ENCODE assay signal across 7 mouse cellular contexts in the genomic region with DNA sequence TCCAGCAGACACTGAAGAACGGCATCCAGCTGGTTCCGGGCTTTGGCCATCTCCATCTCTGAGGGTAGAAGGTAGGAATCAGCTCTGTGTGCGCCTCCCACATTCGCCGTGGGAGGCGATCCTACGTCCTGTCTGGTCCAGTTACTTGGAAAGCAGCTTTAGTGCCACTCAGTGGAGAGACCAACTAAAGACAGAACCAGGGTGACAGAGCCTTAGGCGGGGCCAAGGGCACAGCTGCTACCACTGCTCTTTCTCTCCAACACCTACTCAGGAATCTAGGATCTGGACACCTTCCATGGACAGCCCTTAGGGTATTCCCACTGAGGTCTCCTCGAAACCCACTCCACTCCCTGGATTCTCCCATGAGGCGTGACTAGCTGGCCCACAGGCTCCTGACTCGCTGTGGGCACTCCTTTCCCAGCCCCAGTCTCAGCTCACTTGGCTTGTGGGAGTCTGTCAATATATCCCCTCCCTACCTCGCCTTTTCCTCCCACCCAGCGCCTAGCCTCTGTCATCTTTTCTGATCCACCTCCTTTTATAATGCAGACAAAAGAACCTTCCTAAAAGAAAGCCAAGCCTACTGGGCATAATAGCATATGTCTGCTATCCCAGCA. TPM values are rescaled to one million over a fixed set of nuclear protein-coding genes. Genes with fewer than 3 reads are reported as not detected.
A peak's percentile ranks its signal among the peaks of the same experiment; 100 is the strongest.
DNase-seq lines count a peak whose midpoint lies in the region; ATAC-seq and TF ChIP-seq lines count a peak whose summit lies in the region.

No protein-coding gene starts in this region.

- WGBS in lung, embryonic 16.5 days, result 86% methylated on average over 13 of the region's 13 CpGs
- WGBS in intestine, postnatal 0 days, result 83% methylated on average over 13 of the region's 13 CpGs
- 82% methylated on average over 13 of the region's 13 CpGs for WGBS in stomach, embryonic 15.5 days

- H3K36me3 ChIP-seq in lung, embryonic 16.5 days (ENCODE audit: control insufficient read depth, insufficient read depth, low read length), result peaks cover 19% of the 10 kb centered on the region
- peaks cover 31% of the 10 kb centered on the region for H3K36me3 ChIP-seq in intestine, postnatal 0 days (ENCODE audit: control insufficient read depth, insufficient read depth)
- H3K36me3 ChIP-seq in stomach, embryonic 15.5 days, result peaks cover 23% of the 10 kb centered on the region

- H3K27me3 ChIP-seq in lung, embryonic 16.5 days (ENCODE audit: control insufficient read depth, insufficient read depth, low read depth, low read length), result no peaks in the 10 kb centered on the region
- no peaks in the 10 kb centered on the region for H3K27me3 ChIP-seq in intestine, postnatal 0 days (replicated peaks; ENCODE audit: control insufficient read depth, insufficient read depth, low read length)
- no peaks in the 10 kb centered on the region for H3K27me3 ChIP-seq in stomach, embryonic 15.5 days (replicated peaks)

- ATAC-seq in lung, embryonic 16.5 days (ENCODE audit: low read depth), result no peak
- ATAC-seq in intestine, postnatal 0 days, result no peak
- no peak for ATAC-seq in stomach, embryonic 15.5 days (ENCODE audit: insufficient read depth, low FRiP score, low read depth)
- ATAC-seq in granulocyte monocyte progenitor cell, adult 5-6 weeks (replicated peaks; ENCODE audit: poor library complexity, severe bottlenecking), result no peak

- TF ChIP-seq POLR2A in embryonic fibroblast, embryonic 13.5 days (IDR thresholded peaks at IDR 0.05; ENCODE audit: low read depth, low read length), result no peak

- H3K4me2 ChIP-seq in lung, embryonic 16.5 days (ENCODE audit: low read depth, low read length), result peak overlapping the region; percentile 94
- peak overlapping the region; percentile 78 for H3K4me2 ChIP-seq in intestine, postnatal 0 days (replicated peaks; ENCODE audit: low read depth)
- peak overlapping the region; percentile 82 for H3K4me2 ChIP-seq in stomach, embryonic 15.5 days

- H3K4me1 ChIP-seq in lung, embryonic 16.5 days (replicated peaks; ENCODE audit: control insufficient read depth, insufficient read depth, low read length), result peaks cover 18% of the 10 kb centered on the region
- H3K4me1 ChIP-seq in embryonic fibroblast, embryonic 13.5 days (ENCODE audit: control insufficient read depth, insufficient read depth, low read length), result peaks cover 3% of the 10 kb centered on the region; the same call in 1 of the 2 replicates
- peaks cover 7% of the 10 kb centered on the region; the same call in 1 of the 2 replicates for H3K4me1 ChIP-seq in intestine, postnatal 0 days (replicated peaks; ENCODE audit: control insufficient read depth, insufficient read depth, low read length)
- peaks cover 19% of the 10 kb centered on the region for H3K4me1 ChIP-seq in stomach, embryonic 15.5 days

- peak overlapping the region; percentile 83; the same call in 1 of the 2 replicates for H3K9ac ChIP-seq in lung, embryonic 16.5 days (ENCODE audit: low read length)
- peak overlapping the region; percentile 48; the same call in 1 of the 2 replicates for H3K9ac ChIP-seq in intestine, postnatal 0 days (ENCODE audit: low read depth, low read length)
- H3K9ac ChIP-seq in stomach, embryonic 15.5 days, result 0 out of 2 replicates have a peak overlapping the region, but pooled peaks have one; percentile 9

- no peak overlapping the region for H3K27ac ChIP-seq in lung, embryonic 16.5 days (ENCODE audit: low read length)
- H3K27ac ChIP-seq in embryonic fibroblast, embryonic 13.5 days (ENCODE audit: insufficient read depth, low read length), result no peak overlapping the region
- H3K27ac ChIP-seq in intestine, postnatal 0 days (ENCODE audit: low read depth, low read length), result no peak overlapping the region
- H3K27ac ChIP-seq in stomach, embryonic 15.5 days, result peak overlapping the region; percentile 44; the same call in 1 of the 2 replicates

- TF ChIP-seq CTCF in embryonic fibroblast, embryonic 13.5 days (IDR thresholded peaks at IDR 0.05; ENCODE audit: borderline replicate concordance, insufficient read depth, low read length), result no peak
- no peak for TF ChIP-seq CTCF in intestine, postnatal 0 days (IDR thresholded peaks at IDR 0.05; ENCODE audit: low read depth)

- DNase-seq in lung, postnatal 36 days, result no peak
- DNase-seq in cerebellum, adult 8-10 months, result no peak

- H3K4me3 ChIP-seq in lung, embryonic 16.5 days (ENCODE audit: low read length), result no peak overlapping the region; the same call in 1 of the 2 replicates
- peak overlapping the region; percentile 68 for H3K4me3 ChIP-seq in embryonic fibroblast, embryonic 13.5 days (ENCODE audit: insufficient read depth, low read length)
- H3K4me3 ChIP-seq in intestine, postnatal 0 days (ENCODE audit: low read depth, low read length), result no peak overlapping the region
- peak overlapping the region; percentile 61 for H3K4me3 ChIP-seq in stomach, embryonic 15.5 days (replicated peaks)

- no peaks in the 10 kb centered on the region for H3K9me3 ChIP-seq in lung, embryonic 16.5 days (ENCODE audit: control insufficient read depth, low read length)
- no peaks in the 10 kb centered on the region for H3K9me3 ChIP-seq in intestine, postnatal 0 days (ENCODE audit: control insufficient read depth)
- no peaks in the 10 kb centered on the region for H3K9me3 ChIP-seq in stomach, embryonic 15.5 days

RNA-seq across cellular contexts. Expression of a gene that starts 1.6 kb away (rescaled TPM):
- polyA plus RNA-seq in lung, embryonic 16.5 days (2015; fragmentation: Nextera tagmentation; extraction: Ambion mirVana), result 38.1 and 46.1 TPM in 2 replicates
- 30.6 and 38.5 TPM in 2 replicates for polyA plus RNA-seq in embryonic fibroblast, embryonic 13.5 days (2011; ENCODE audit: insufficient read length, low read depth, missing spikeins)
- 31.4 and 33.9 TPM in 2 replicates for polyA plus RNA-seq in intestine, postnatal 0 days (2015; fragmentation: Nextera tagmentation; extraction: Ambion mirVana)
- polyA plus RNA-seq in stomach, embryonic 15.5 days (2015; fragmentation: Nextera tagmentation; extraction: Ambion mirVana), result 55.0 and 66.3 TPM in 2 replicates
- 45.4 and 96.9 TPM in 2 replicates for total RNA-seq in granulocyte monocyte progenitor cell, adult 5-6 weeks (2014; fragmentation: Nextera tagmentation)
- total RNA-seq in granulocyte monocyte progenitor cell, adult 5-6 weeks (2017), result 23.5 and 25.3 TPM in 2 replicates

RNA-seq across cellular contexts. Expression of a gene that starts 5.1 kb away (rescaled TPM):
- 95.5 and 96.3 TPM in 2 replicates for polyA plus RNA-seq in lung, embryonic 16.5 days (2015; fragmentation: Nextera tagmentation; extraction: Ambion mirVana)
- polyA plus RNA-seq in embryonic fibroblast, embryonic 13.5 days (2011; ENCODE audit: insufficient read length, low read depth, missing spikeins), result 49.1 and 79.1 TPM in 2 replicates
- 65.9 and 68.6 TPM in 2 replicates for polyA plus RNA-seq in intestine, postnatal 0 days (2015; fragmentation: Nextera tagmentation; extraction: Ambion mirVana)
- 82.5 and 85.7 TPM in 2 replicates for polyA plus RNA-seq in stomach, embryonic 15.5 days (2015; fragmentation: Nextera tagmentation; extraction: Ambion mirVana)
- 26.3 and 38.5 TPM in 2 replicates for total RNA-seq in granulocyte monocyte progenitor cell, adult 5-6 weeks (2014; fragmentation: Nextera tagmentation)
- 58.6 and 87.2 TPM in 2 replicates for total RNA-seq in granulocyte monocyte progenitor cell, adult 5-6 weeks (2017)

RNA-seq across cellular contexts. Expression of a gene that starts 5.1 kb away (rescaled TPM):
- 14.3 and 18.2 TPM in 2 replicates for polyA plus RNA-seq in lung, embryonic 16.5 days (2015; fragmentation: Nextera tagmentation; extraction: Ambion mirVana)
- polyA plus RNA-seq in embryonic fibroblast, embryonic 13.5 days (2011; ENCODE audit: insufficient read length, low read depth, missing spikeins), result 1.4 and 3.1 TPM in 2 replicates
- polyA plus RNA-seq in intestine, postnatal 0 days (2015; fragmentation: Nextera tagmentation; extraction: Ambion mirVana), result 0.83 and 1.2 TPM in 2 replicates
- polyA plus RNA-seq in stomach, embryonic 15.5 days (2015; fragmentation: Nextera tagmentation; extraction: Ambion mirVana), result 11.1 and 11.5 TPM in 2 replicates
- 5.2 and 12.5 TPM in 2 replicates for total RNA-seq in granulocyte monocyte progenitor cell, adult 5-6 weeks (2014; fragmentation: Nextera tagmentation)
- total RNA-seq in granulocyte monocyte progenitor cell, adult 5-6 weeks (2017), result 5.1 and 6.3 TPM in 2 replicates

RNA-seq across cellular contexts. Expression of a gene that starts 5.4 kb away (rescaled TPM):
- 144 and 146 TPM in 2 replicates for polyA plus RNA-seq in lung, embryonic 16.5 days (2015; fragmentation: Nextera tagmentation; extraction: Ambion mirVana)
- polyA plus RNA-seq in embryonic fibroblast, embryonic 13.5 days (2011; ENCODE audit: insufficient read length, low read depth, missing spikeins), result 130 and 134 TPM in 2 replicates
- polyA plus RNA-seq in intestine, postnatal 0 days (2015; fragmentation: Nextera tagmentation; extraction: Ambion mirVana), result 247 and 259 TPM in 2 replicates
- polyA plus RNA-seq in stomach, embryonic 15.5 days (2015; fragmentation: Nextera tagmentation; extraction: Ambion mirVana), result 135 and 138 TPM in 2 replicates
- 218 and 221 TPM in 2 replicates for total RNA-seq in granulocyte monocyte progenitor cell, adult 5-6 weeks (2014; fragmentation: Nextera tagmentation)
- total RNA-seq in granulocyte monocyte progenitor cell, adult 5-6 weeks (2017), result 156 and 184 TPM in 2 replicates

RNA-seq across cellular contexts. Expression of a gene that starts 5.9 kb away (rescaled TPM):
- polyA plus RNA-seq in lung, embryonic 16.5 days (2015; fragmentation: Nextera tagmentation; extraction: Ambion mirVana), result 12.9 and 14.9 TPM in 2 replicates
- polyA plus RNA-seq in embryonic fibroblast, embryonic 13.5 days (2011; ENCODE audit: insufficient read length, low read depth, missing spikeins), result 7.7 and 8.0 TPM in 2 replicates
- 1.9 and 2.0 TPM in 2 replicates for polyA plus RNA-seq in intestine, postnatal 0 days (2015; fragmentation: Nextera tagmentation; extraction: Ambion mirVana)
- polyA plus RNA-seq in stomach, embryonic 15.5 days (2015; fragmentation: Nextera tagmentation; extraction: Ambion mirVana), result 11.1 and 13.5 TPM in 2 replicates
- 7.3 and 15.8 TPM in 2 replicates for total RNA-seq in granulocyte monocyte progenitor cell, adult 5-6 weeks (2014; fragmentation: Nextera tagmentation)
- 2.8 and 9.2 TPM in 2 replicates for total RNA-seq in granulocyte monocyte progenitor cell, adult 5-6 weeks (2017)

Comparison
In these comparisons a context has a peak if more than half of its experiments do, and no peak if none do; other contexts are left out.
1. H3K4me3 ChIP-seq: peak in embryonic fibroblast, embryonic 13.5 days (single experiment) and stomach, embryonic 15.5 days (single experiment); none in lung, embryonic 16.5 days (single experiment) and intestine, postnatal 0 days (single experiment).
2. H3K9ac ChIP-seq: peak in every context shown above with its lines; median percentile 83 in lung, embryonic 16.5 days; 48 in intestine, postnatal 0 days; 9 in stomach, embryonic 15.5 days.
3. Peak in every context shown above with its lines, with median percentiles within 50 percentile points of each other: H3K4me2 ChIP-seq.